Mouse (Mus musculus) spleen, adult 2 months (tissue): ENCODE data around the gene Catsperd.

Experiments
- CTCF ChIP-seq: fragments of 200-500 bp; IDR thresholded peaks from 2 replicates; pipeline ENCODE4 v1.5.1; 2011; ENCODE audit warnings: mild to moderate bottlenecking, inconsistent platforms; ENCODE audit not compliant: insufficient read depth, insufficient read length, insufficient replicate concordance; ENCODE audit errors: extremely low read depth
- POLR2A ChIP-seq: fragments of 200-500 bp; IDR thresholded peaks from 2 replicates; pipeline ENCODE4 v1.6.1; 2011; ENCODE audit warnings: low read depth, low read length, inconsistent platforms

- TF ChIP-seq POLR2A: no peak
- TF ChIP-seq CTCF: no peak
These were observed 23.9 kb upstream of the Catsperd start for GRCm38 (mm10) chr17:56604070-56604380.
